Mouse (Mus musculus) liver, embryonic 14.5 days (tissue): ENCODE data around the gene Naa60. TPM values are rescaled to one million over a fixed set of nuclear protein-coding genes. Genes with fewer than 3 reads are reported as not detected.

Source experiments
- ATAC-seq: fragments of 200-750 bp; cut with Nextera tagmentation; 2 replicates; pipeline ENCODE4 v1.8.0; 2017; ENCODE audit warnings: moderate number of reproducible peaks, mild to moderate bottlenecking, moderate library complexity; ENCODE audit not compliant: insufficient read depth
- DNase-seq, 3 experiments: peaks; one replicate each; pipeline ENCODE4 v3.0.0-alpha.2; 2012 to 2013; ENCODE audit warnings: low read depth in 3 of 3, low spot score in 3 of 3
- H3K27ac ChIP-seq: fragments of 300-500 bp; sonication (generic); 2 replicates; pipeline ENCODE4 v1.5.1; 2014; ENCODE audit warnings: moderate library complexity, mild to moderate bottlenecking, control low read depth, inconsistent platforms
- H3K27me3 ChIP-seq: fragments of 300-500 bp; sonication (generic); 2 replicates; pipeline ENCODE4 v1.6.1; 2014; ENCODE audit warnings: mild to moderate bottlenecking, low read length, moderate library complexity; ENCODE audit not compliant: control insufficient read depth, insufficient read depth
- H3K36me3 ChIP-seq: fragments of 300-500 bp; sonication (generic); replicated peaks from 2 replicates; pipeline ENCODE4 v1.6.1; 2014; ENCODE audit warnings: low read depth; ENCODE audit not compliant: control insufficient read depth, insufficient read depth
- H3K4me1 ChIP-seq, 2 experiments: fragments of 200-500 bp in 1 of 2; fragments of 300-500 bp in 1 of 2; sonication (generic) in 1 of 2; replicated peaks; 2 replicates each; pipeline ENCODE4 v1.6.1; 2012 to 2014; ENCODE audit warnings: antibody characterized with exemption in 1 of 2, inconsistent platforms in 1 of 2, low read length in 1 of 2; ENCODE audit not compliant: control insufficient read depth in 2 of 2, insufficient read depth in 2 of 2
- H3K4me2 ChIP-seq: fragments of 300-500 bp; sonication (generic); 2 replicates; pipeline ENCODE4 v1.6.1; 2014; ENCODE audit warnings: low read depth, mild to moderate bottlenecking, control low read depth, moderate library complexity
- H3K4me3 ChIP-seq, 2 experiments: fragments of 200-500 bp in 1 of 2; fragments of 300-500 bp in 1 of 2; sonication (generic) in 1 of 2; 2 replicates each; pipeline ENCODE4 v1.5.1; 2012 to 2014; ENCODE audit warnings: low read depth in 2 of 2, low read length in 2 of 2, mild to moderate bottlenecking in 2 of 2, control low read depth in 1 of 2, inconsistent platforms in 1 of 2, moderate library complexity in 1 of 2; ENCODE audit not compliant: insufficient read depth in 1 of 2
- H3K9ac ChIP-seq: fragments of 300-500 bp; sonication (generic); replicated peaks from 2 replicates; pipeline ENCODE4 v1.6.1; 2014; ENCODE audit warnings: mild to moderate bottlenecking, control low read depth, moderate library complexity
- H3K9me3 ChIP-seq: fragments of 300-500 bp; sonication (generic); 2 replicates; pipeline ENCODE4 v1.6.1; 2016; ENCODE audit warnings: low read length, mixed read lengths; ENCODE audit not compliant: control insufficient read depth
- CTCF ChIP-seq: IDR thresholded peaks from 2 replicates; pipeline ENCODE4 v1.5.1; 2016; ENCODE audit warnings: antibody characterized with exemption, low read depth, control low read depth
- EP300 ChIP-seq: IDR thresholded peaks from 2 replicates; pipeline ENCODE4 v1.6.1; 2016; ENCODE audit warnings: antibody characterized with exemption, low read depth
- WGBS: fragments of 180-500 bp; shearing (Covaris S2); extraction: QIAGEN DNeasy Blood & Tissue Kit; methylation state at CpG from one replicate; pipeline ENCODE4 v1.1.7; 2014; ENCODE audit not compliant: insufficient replicate concordance; 5-methylcytosine and 5-hydroxymethylcytosine counted together
- polyA plus RNA-seq, 2 experiments: library from polyadenylated mRNA; depleted of rRNA in 1 of 2; stranded (reverse) in 1 of 2; unstranded in 1 of 2; fragments of >200 nt; fragmentation: Nextera tagmentation in 1 of 2; extraction: Ambion mirVana in 1 of 2; gene quantifications; 2 replicates each; pipeline versions ENCODE4 v1.2.1 to v1.2.3; 2012 to 2014

The Naa60 gene
- polyA plus RNA-seq (2012; rRNA removed) (14.9 and 15.5 TPM in 2 replicates), polyA plus RNA-seq (2014; fragmentation: Nextera tagmentation; extraction: Ambion mirVana) (19.3 and 20.4 TPM in 2 replicates)

- TF ChIP-seq EP300 = no peak
- no peak for TF ChIP-seq CTCF
- Histone ChIP-seq H3K4me2 (peak within 1 kb of the TSS; percentile 97), H3K36me3 (no peaks in the 10 kb centered on the region), H3K4me1 (peaks cover 10 to 14% of the 10 kb centered on the region in 2 experiments), H3K9me3 (no peaks in the 10 kb centered on the region), H3K27me3 (no peaks in the 10 kb centered on the region), H3K9ac (peak within 1 kb of the TSS; percentile 67), H3K4me3 (peak within 1 kb of the TSS; percentile 60 to 78), H3K27ac (no peak within 1 kb of the TSS)
- 5% methylated on average over 47 of the region's 47 CpGs for WGBS
- DNase-seq (peak; percentile 63 to 66 (median 65)), ATAC-seq (peak; percentile 91)
These were observed at the start of gene Naa60 for GRCm38 (mm10) chr16:3872216-3873047. Gene Naa60, plus strand, starts transcription at chr16:3872375.

- TF ChIP-seq EP300 (no peak), CTCF (no peak)
- 36% methylated on average over 3 of the region's 3 CpGs for WGBS
- H3K27me3 ChIP-seq = no peaks in the 10 kb centered on the region
- no peaks in the 10 kb centered on the region for H3K9me3 ChIP-seq
- no peak overlapping the region for H3K4me3 ChIP-seq
- H3K36me3 ChIP-seq = no peaks in the 10 kb centered on the region
- no peak overlapping the region for H3K9ac ChIP-seq
- H3K27ac ChIP-seq = no peak overlapping the region
- H3K4me2 ChIP-seq = no peak overlapping the region
- ATAC-seq (no peak), DNase-seq (no peak)
- no peaks in the 10 kb centered on the region for H3K4me1 ChIP-seq
These were observed 44.2 kb upstream of the Naa60 start for GRCm38 (mm10) chr16:3828021-3828420.

GRCm38 (mm10) chr16:3829727-3830126 lies 42.4 kb upstream of the Naa60 start:
- no peak overlapping the region for H3K9ac ChIP-seq
- no peaks in the 10 kb centered on the region for H3K9me3 ChIP-seq
- ATAC-seq (no peak), DNase-seq (no peak)
- H3K36me3 ChIP-seq = no peaks in the 10 kb centered on the region
- no peak for TF ChIP-seq EP300
- no peak for TF ChIP-seq CTCF
- H3K4me1 ChIP-seq = no peaks in the 10 kb centered on the region
- WGBS = 39% methylated on average over 2 of the region's 2 CpGs
- no peak overlapping the region for H3K4me3 ChIP-seq
- no peak overlapping the region for H3K27ac ChIP-seq
- no peak overlapping the region for H3K4me2 ChIP-seq
- H3K27me3 ChIP-seq = no peaks in the 10 kb centered on the region

GRCm38 (mm10) chr16:3830588-3831109 lies 41.5 kb upstream of the Naa60 start, which contains the start of gene Olfr15:
Gene Olfr15, plus strand, starts transcription at chr16:3830878.
- ATAC-seq = no peak
- no peak within 1 kb of the TSS for H3K9ac ChIP-seq
- H3K27ac ChIP-seq = no peak within 1 kb of the TSS
- no peaks in the 10 kb centered on the region for H3K36me3 ChIP-seq
- TF ChIP-seq CTCF (peak; percentile 30; the same call in 1 of the 2 replicates), EP300 (no peak)
- H3K4me1 ChIP-seq = no peaks in the 10 kb centered on the region
- H3K27me3 ChIP-seq = no peaks in the 10 kb centered on the region
- no peak for DNase-seq
- H3K4me3 ChIP-seq = no peak within 1 kb of the TSS
- H3K9me3 ChIP-seq = no peaks in the 10 kb centered on the region
- H3K4me2 ChIP-seq = no peak within 1 kb of the TSS

- Histone ChIP-seq H3K9ac (no peak overlapping the region), H3K4me3 (no peak overlapping the region), H3K9me3 (no peaks in the 10 kb centered on the region), H3K27ac (no peak overlapping the region), H3K27me3 (no peaks in the 10 kb centered on the region), H3K36me3 (no peaks in the 10 kb centered on the region), H3K4me2 (no peak overlapping the region), H3K4me1 (no peaks in the 10 kb centered on the region)
- TF ChIP-seq CTCF (no peak), EP300 (no peak)
- ATAC-seq (no peak), DNase-seq (no peak)
- WGBS = 61% methylated on average over 2 of the region's 2 CpGs
These were observed 36.7 kb upstream of the Naa60 start for GRCm38 (mm10) chr16:3835461-3835860.
